Mouse (Mus musculus) ES-Bruce4 (cell line): ENCODE measurements around the gene Fbxw11.

Source experiments
- CTCF ChIP-seq: IDR thresholded peaks from one replicate; pipeline ENCODE4 v1.8.1; 2011; ENCODE audit warnings: low read depth, low read length
- EP300 ChIP-seq: IDR thresholded peaks from 2 replicates; pipeline ENCODE4 v1.6.1; 2011; ENCODE audit warnings: low read depth, low read length; ENCODE audit not compliant: insufficient read depth
- POLR2A ChIP-seq: IDR thresholded peaks from one replicate; pipeline ENCODE4 v1.8.1; 2011; ENCODE audit warnings: low read length; ENCODE audit not compliant: insufficient read depth

- TF ChIP-seq POLR2A (no peak), CTCF (no peak), EP300 (no peak)
Measured at GRCm38 (mm10) chr11:32647265-32647664, 4.7 kb downstream of the Fbxw11 start.
